Mouse (Mus musculus): Measurements from ENCODE around the gene 1700012B09Rik. TPM values are rescaled to one million over a fixed set of nuclear protein-coding genes. Genes with fewer than 3 reads are reported as not detected.
A peak's percentile ranks its signal among the peaks of the same experiment; 100 is the strongest.

Gene 1700012B09Rik
- polyA plus RNA-seq, 1 experiment from 2014 or later, result 4.8 TPM

GRCm38 (mm10) chr9:14720384-14720783 is 50.4 kb downstream of the 1700012B09Rik start:
- H3K4me2 ChIP-seq (ENCODE audit: low read length), result no peak overlapping the region
- 52% methylated on average over 2 of the region's 2 CpGs for WGBS
- ATAC-seq, result no peak
- H3K27ac ChIP-seq (ENCODE audit: low read depth, low read length), result no peak overlapping the region
- H3K4me3 ChIP-seq (ENCODE audit: low read length), result no peak overlapping the region
- H3K4me1 ChIP-seq (ENCODE audit: control insufficient read depth, insufficient read depth, low read depth, low read length), result no peaks in the 10 kb centered on the region
- 0 out of 2 replicates have a peak, but pooled peaks cover 2% of the 10 kb centered on the region for H3K27me3 ChIP-seq (replicated peaks; ENCODE audit: control insufficient read depth, insufficient read depth, low read length)
- no peaks in the 10 kb centered on the region for H3K9me3 ChIP-seq (ENCODE audit: control insufficient read depth, low read length)
- H3K36me3 ChIP-seq (ENCODE audit: control insufficient read depth, insufficient read depth, low read length), result no peaks in the 10 kb centered on the region
- no peak overlapping the region for H3K9ac ChIP-seq (ENCODE audit: low read depth, low read length)

GRCm38 (mm10) chr9:14718332-14718691 is 52.5 kb downstream of the 1700012B09Rik start:
- H3K9me3 ChIP-seq (ENCODE audit: control insufficient read depth, low read length), result no peaks in the 10 kb centered on the region
- H3K4me2 ChIP-seq (ENCODE audit: low read length), result no peak overlapping the region
- ATAC-seq, result no peak
- H3K36me3 ChIP-seq (ENCODE audit: control insufficient read depth, insufficient read depth, low read length), result no peaks in the 10 kb centered on the region
- H3K9ac ChIP-seq (ENCODE audit: low read depth, low read length), result no peak overlapping the region
- H3K4me3 ChIP-seq (ENCODE audit: low read length), result no peak overlapping the region
- no peaks in the 10 kb centered on the region for H3K27me3 ChIP-seq (replicated peaks; ENCODE audit: control insufficient read depth, insufficient read depth, low read length)
- no peak overlapping the region for H3K27ac ChIP-seq (ENCODE audit: low read depth, low read length)
- H3K4me1 ChIP-seq (ENCODE audit: control insufficient read depth, insufficient read depth, low read depth, low read length), result no peaks in the 10 kb centered on the region

- no peaks in the 10 kb centered on the region for H3K36me3 ChIP-seq (ENCODE audit: control insufficient read depth, insufficient read depth, low read length)
- H3K9me3 ChIP-seq (ENCODE audit: control insufficient read depth, low read length), result no peaks in the 10 kb centered on the region
- H3K27me3 ChIP-seq (replicated peaks; ENCODE audit: control insufficient read depth, insufficient read depth, low read length), result no peaks in the 10 kb centered on the region
- 50% methylated on average over 14 of the region's 14 CpGs for WGBS
- no peak overlapping the region for H3K4me3 ChIP-seq (ENCODE audit: low read length)
- no peaks in the 10 kb centered on the region for H3K4me1 ChIP-seq (ENCODE audit: control insufficient read depth, insufficient read depth, low read depth, low read length)
- H3K9ac ChIP-seq (ENCODE audit: low read depth, low read length), result no peak overlapping the region
- peak; percentile 40; the same call in 1 of the 2 replicates for ATAC-seq
- H3K4me2 ChIP-seq (ENCODE audit: low read length), result no peak overlapping the region
- H3K27ac ChIP-seq (ENCODE audit: low read depth, low read length), result no peak overlapping the region
These were observed 53.0 kb downstream of the 1700012B09Rik start for GRCm38 (mm10) chr9:14717689-14718331.

GRCm38 (mm10) chr9:14715258-14715657 is 55.6 kb downstream of the 1700012B09Rik start:
- no peak for ATAC-seq
- 86% methylated on average over 15 of the region's 15 CpGs for WGBS

GRCm38 (mm10) chr9:14710910-14711309 is 59.9 kb downstream of the 1700012B09Rik start:
- H3K36me3 ChIP-seq (ENCODE audit: control insufficient read depth, insufficient read depth, low read length), result no peaks in the 10 kb centered on the region
- WGBS, result 90% methylated on average over 3 of the region's 3 CpGs
- no peaks in the 10 kb centered on the region for H3K4me1 ChIP-seq (ENCODE audit: control insufficient read depth, insufficient read depth, low read depth, low read length)
- no peaks in the 10 kb centered on the region for H3K9me3 ChIP-seq (ENCODE audit: control insufficient read depth, low read length)
- H3K4me2 ChIP-seq (ENCODE audit: low read length), result no peak overlapping the region
- no peak overlapping the region for H3K4me3 ChIP-seq (ENCODE audit: low read length)
- no peak overlapping the region for H3K9ac ChIP-seq (ENCODE audit: low read depth, low read length)
- no peak overlapping the region for H3K27ac ChIP-seq (ENCODE audit: low read depth, low read length)
- no peak for ATAC-seq
- no peaks in the 10 kb centered on the region for H3K27me3 ChIP-seq (replicated peaks; ENCODE audit: control insufficient read depth, insufficient read depth, low read length)

More at GRCm38 (mm10) chr9:14715258-14715657, 55.6 kb downstream of the 1700012B09Rik start:
- Histone ChIP-seq H3K9me3 (ENCODE audit: control insufficient read depth, low read length) (no peaks in the 10 kb centered on the region), H3K27me3 (replicated peaks; ENCODE audit: control insufficient read depth, insufficient read depth, low read length) (no peaks in the 10 kb centered on the region), H3K4me2 (ENCODE audit: low read length) (no peak overlapping the region), H3K9ac (ENCODE audit: low read depth, low read length) (no peak overlapping the region), H3K4me3 (ENCODE audit: low read length) (no peak overlapping the region), H3K36me3 (ENCODE audit: control insufficient read depth, insufficient read depth, low read length) (no peaks in the 10 kb centered on the region), H3K27ac (ENCODE audit: low read depth, low read length) (no peak overlapping the region), H3K4me1 (ENCODE audit: control insufficient read depth, insufficient read depth, low read depth, low read length) (no peaks in the 10 kb centered on the region)

Other genes starting within 250 kb of the 1700012B09Rik start
- 6.6 and 8.3 TPM in 2 replicates for gene Amotl1, start 126.0 kb downstream of the 1700012B09Rik start, polyA plus RNA-seq (2015; fragmentation: Nextera tagmentation; extraction: Ambion mirVana)
- 0.40 TPM in 2 replicates for gene Piwil4, start 30.3 kb downstream of the 1700012B09Rik start, polyA plus RNA-seq (2015; fragmentation: Nextera tagmentation; extraction: Ambion mirVana)
- gene Fut4, start 18.6 kb downstream of the 1700012B09Rik start, polyA plus RNA-seq (2015; fragmentation: Nextera tagmentation; extraction: Ambion mirVana), result 1.4 TPM in 2 replicates
- 10.3 and 10.8 TPM in 2 replicates for gene Mre11a, start 13.6 kb upstream of the 1700012B09Rik start, polyA plus RNA-seq (2015; fragmentation: Nextera tagmentation; extraction: Ambion mirVana)
- 21.1 and 26.4 TPM in 2 replicates for gene Ankrd49, start 13.8 kb upstream of the 1700012B09Rik start, polyA plus RNA-seq (2015; fragmentation: Nextera tagmentation; extraction: Ambion mirVana)
- 1.3 and 1.7 TPM in 2 replicates for gene Gpr83, start 89.2 kb upstream of the 1700012B09Rik start, polyA plus RNA-seq (2015; fragmentation: Nextera tagmentation; extraction: Ambion mirVana)
- gene Izumo1r, start 132.9 kb upstream of the 1700012B09Rik start, polyA plus RNA-seq (2015; fragmentation: Nextera tagmentation; extraction: Ambion mirVana), result not detected in 2 replicates

All from hindbrain, embryonic 16.5 days (tissue).